Mouse (Mus musculus): ENCODE measurements at regions not wholly inside any gene's neighbourhood (a gene's known extent, or its start where the extent isn't known, plus 50 kb on each side); places are given as distances from the start of the nearest gene placed in this dataset.

DNA sequence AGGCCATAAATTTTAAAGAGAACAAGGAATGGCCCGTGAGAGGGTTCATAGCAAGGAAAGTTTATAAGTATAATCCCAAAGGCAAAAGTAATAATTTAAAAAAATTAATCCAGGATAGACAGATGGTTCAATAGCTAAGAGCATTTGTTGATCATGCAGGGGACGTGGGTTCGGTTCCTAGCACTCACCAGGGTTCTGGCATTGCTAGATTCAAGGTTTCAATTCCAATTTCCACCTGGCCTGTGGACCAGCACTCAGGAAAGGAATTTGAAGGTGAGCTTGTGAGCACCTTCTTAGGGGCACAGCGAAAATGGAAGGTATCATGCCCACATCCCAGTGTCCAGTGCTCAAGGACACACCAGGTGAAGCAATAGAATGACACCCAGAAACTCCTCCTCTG is 278.2 kb downstream of the Cbln4 start:
- Histone ChIP-seq H3K27ac (replicated peaks) (no peak overlapping the region), H3K4me1 (no peaks in the 10 kb centered on the region), H3K36me3 (no peaks in the 10 kb centered on the region), H3K27me3 (ENCODE audit: low read depth, poor library complexity, severe bottlenecking) (no peaks in the 10 kb centered on the region), H3K9me3 (replicated peaks) (no peaks in the 10 kb centered on the region), H3K4me3 (no peak overlapping the region)
- no peak for DNase-seq (ENCODE audit: low spot score)
- WGBS: 91% methylated on average over 4 of the region's 4 CpGs

GRCm38 (mm10) chr2:171753502-171753901 is 289.8 kb downstream of the Cbln4 start:
- Histone ChIP-seq H3K9me3 (replicated peaks) (no peaks in the 10 kb centered on the region), H3K36me3 (no peaks in the 10 kb centered on the region), H3K4me1 (no peaks in the 10 kb centered on the region), H3K27me3 (ENCODE audit: low read depth, poor library complexity, severe bottlenecking) (no peaks in the 10 kb centered on the region), H3K27ac (replicated peaks) (no peak overlapping the region), H3K4me3 (no peak overlapping the region)
- no peak for DNase-seq (ENCODE audit: low spot score)
- WGBS: 77% methylated on average over 9 of the region's 9 CpGs

DNA sequence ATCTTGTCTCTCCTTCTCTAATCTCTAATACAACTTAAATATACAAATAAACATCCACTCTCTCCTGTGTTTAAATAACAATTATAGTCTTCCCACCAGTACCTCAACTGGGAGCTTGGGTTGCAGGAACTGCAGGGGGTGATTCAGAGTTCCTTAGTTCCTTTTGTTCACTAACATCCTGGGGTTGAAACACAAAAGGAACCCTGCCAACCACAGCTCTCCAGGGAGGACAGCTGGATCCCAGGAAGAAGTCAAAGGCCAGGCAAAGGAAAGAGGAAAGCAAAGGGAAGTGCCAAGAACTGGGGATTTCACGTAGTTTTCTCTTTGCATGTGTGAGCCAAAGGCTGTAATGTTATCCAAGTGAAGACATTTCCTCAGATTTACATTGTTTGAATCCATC is 296.1 kb downstream of the Cbln4 start:
- DNase-seq (ENCODE audit: low spot score): no peak
- no peak overlapping the region for H3K4me3 ChIP-seq
- no peaks in the 10 kb centered on the region for H3K36me3 ChIP-seq
- H3K9me3 ChIP-seq (replicated peaks): 0 out of 2 replicates have a peak, but pooled peaks cover 3% of the 10 kb centered on the region
- no peak overlapping the region for H3K27ac ChIP-seq (replicated peaks)
- no peaks in the 10 kb centered on the region for H3K27me3 ChIP-seq (ENCODE audit: low read depth, poor library complexity, severe bottlenecking)
- peaks cover 3% of the 10 kb centered on the region; the same call in 1 of the 2 replicates for H3K4me1 ChIP-seq
- WGBS: 13% methylated on average over 1 of the region's 1 CpGs

DNA sequence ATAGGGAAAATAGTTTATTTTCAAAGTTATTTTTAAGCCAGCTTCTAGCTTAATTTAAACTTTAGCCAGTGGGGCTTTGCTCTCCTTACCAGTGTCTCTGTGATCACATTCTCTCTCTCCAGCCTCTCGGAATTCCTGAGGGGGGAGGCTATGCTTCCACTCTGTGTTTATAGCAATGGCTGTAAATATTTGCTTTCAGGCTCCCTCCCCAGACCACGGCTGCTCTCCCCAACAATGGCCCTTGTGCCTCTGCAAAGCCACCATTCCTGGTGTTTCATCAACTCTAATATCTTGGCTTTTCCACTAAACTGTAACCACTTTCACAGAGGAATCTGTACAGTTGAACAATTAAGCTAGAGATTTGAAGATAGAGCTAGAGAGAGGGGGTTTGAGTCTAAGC is 300.2 kb downstream of the Cbln4 start:
- WGBS: 35% methylated on average over 2 of the region's 2 CpGs
- H3K4me1 ChIP-seq: peaks cover 3% of the 10 kb centered on the region
- no peak for DNase-seq (ENCODE audit: low spot score)

GRCm38 (mm10) chr2:171742706-171743105 is 300.6 kb downstream of the Cbln4 start:
- Histone ChIP-seq H3K9me3 (replicated peaks) (0 out of 2 replicates have a peak, but pooled peaks cover 3% of the 10 kb centered on the region), H3K4me1 (peaks cover 3% of the 10 kb centered on the region), H3K36me3 (no peaks in the 10 kb centered on the region), H3K27ac (replicated peaks) (no peak overlapping the region), H3K27me3 (ENCODE audit: low read depth, poor library complexity, severe bottlenecking) (no peaks in the 10 kb centered on the region), H3K4me3 (no peak overlapping the region)
- DNase-seq (ENCODE audit: low spot score): no peak
- WGBS: 76% methylated on average over 11 of the region's 11 CpGs

More for the DNA sequence above, 300.2 kb downstream of the Cbln4 start:
- Histone ChIP-seq H3K4me3 (no peak overlapping the region), H3K9me3 (replicated peaks) (0 out of 2 replicates have a peak, but pooled peaks cover 3% of the 10 kb centered on the region), H3K27ac (replicated peaks) (no peak overlapping the region), H3K36me3 (no peaks in the 10 kb centered on the region), H3K27me3 (ENCODE audit: low read depth, poor library complexity, severe bottlenecking) (no peaks in the 10 kb centered on the region)

- no peaks in the 10 kb centered on the region; the same call in 1 of the 2 replicates for H3K4me1 ChIP-seq
- WGBS: 89% methylated on average over 8 of the region's 8 CpGs
- no peaks in the 10 kb centered on the region for H3K27me3 ChIP-seq (ENCODE audit: low read depth, poor library complexity, severe bottlenecking)
- no peaks in the 10 kb centered on the region for H3K36me3 ChIP-seq
- no peaks in the 10 kb centered on the region for H3K9me3 ChIP-seq (replicated peaks)
- DNase-seq (ENCODE audit: low spot score): no peak
- no peak overlapping the region for H3K27ac ChIP-seq (replicated peaks)
- no peak overlapping the region for H3K4me3 ChIP-seq
Observed at GRCm38 (mm10) chr2:171737761-171738160, 305.5 kb downstream of the Cbln4 start.

GRCm38 (mm10) chr2:171735061-171735490 is 308.2 kb downstream of the Cbln4 start:
- Histone ChIP-seq H3K4me1 (no peaks in the 10 kb centered on the region), H3K27me3 (ENCODE audit: low read depth, poor library complexity, severe bottlenecking) (no peaks in the 10 kb centered on the region), H3K4me3 (no peak overlapping the region), H3K36me3 (no peaks in the 10 kb centered on the region), H3K27ac (replicated peaks) (no peak overlapping the region), H3K9me3 (replicated peaks) (no peaks in the 10 kb centered on the region)
- WGBS: 94% methylated on average over 14 of the region's 14 CpGs
- DNase-seq (ENCODE audit: low spot score): no peak

GRCm38 (mm10) chr2:171734634-171734987 is 308.7 kb downstream of the Cbln4 start:
- Histone ChIP-seq H3K4me3 (no peak overlapping the region), H3K36me3 (no peaks in the 10 kb centered on the region), H3K9me3 (replicated peaks) (no peaks in the 10 kb centered on the region), H3K27me3 (ENCODE audit: low read depth, poor library complexity, severe bottlenecking) (no peaks in the 10 kb centered on the region), H3K27ac (replicated peaks) (no peak overlapping the region), H3K4me1 (no peaks in the 10 kb centered on the region)
- DNase-seq (ENCODE audit: low spot score): no peak
- WGBS: 94% methylated on average over 4 of the region's 4 CpGs

DNA sequence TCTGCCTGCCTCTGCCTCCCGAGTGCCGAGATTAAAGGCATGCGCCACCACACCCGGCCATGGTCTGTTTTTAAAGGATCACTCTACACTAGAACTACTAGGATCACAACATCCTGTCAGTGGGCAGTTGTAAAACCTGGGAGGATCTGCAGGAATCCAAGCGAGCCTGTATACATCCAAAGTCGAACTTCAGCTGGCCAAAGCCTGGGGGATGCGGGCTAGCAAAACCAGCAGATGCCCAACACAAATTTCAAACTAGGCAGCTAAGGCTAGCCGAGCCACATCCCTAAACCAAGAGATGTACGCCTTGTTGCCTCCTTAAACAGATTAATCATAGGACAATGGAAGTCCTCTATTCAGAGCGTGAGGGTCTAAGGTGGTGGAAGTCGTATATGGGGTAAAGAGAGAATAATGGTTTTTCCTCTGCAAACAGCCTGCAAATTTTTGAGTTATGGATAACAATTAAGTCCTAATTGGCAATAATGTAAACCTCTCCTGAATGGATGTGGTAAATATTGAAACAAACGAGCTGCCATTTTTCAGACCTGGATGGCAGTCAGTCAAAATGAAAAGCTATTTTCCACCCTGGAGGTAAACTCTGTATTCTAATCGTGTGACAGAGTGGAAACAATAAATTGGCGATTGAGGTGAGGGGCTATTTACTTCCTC is 309.2 kb downstream of the Cbln4 start:
- Histone ChIP-seq H3K36me3 (no peaks in the 10 kb centered on the region), H3K27ac (replicated peaks) (no peak overlapping the region), H3K27me3 (ENCODE audit: low read depth, poor library complexity, severe bottlenecking) (no peaks in the 10 kb centered on the region), H3K4me1 (no peaks in the 10 kb centered on the region), H3K9me3 (replicated peaks) (no peaks in the 10 kb centered on the region), H3K4me3 (no peak overlapping the region)
- WGBS: 84% methylated on average over 14 of the region's 14 CpGs
- no peak for DNase-seq (ENCODE audit: low spot score)

GRCm38 (mm10) chr2:171719269-171719668 is 324.0 kb downstream of the Cbln4 start:
- Histone ChIP-seq H3K27ac (replicated peaks) (no peak overlapping the region), H3K4me3 (no peak overlapping the region), H3K36me3 (no peaks in the 10 kb centered on the region), H3K27me3 (ENCODE audit: low read depth, poor library complexity, severe bottlenecking) (no peaks in the 10 kb centered on the region), H3K9me3 (replicated peaks) (no peaks in the 10 kb centered on the region), H3K4me1 (no peaks in the 10 kb centered on the region)
- WGBS: 83% methylated on average over 5 of the region's 5 CpGs
- no peak for DNase-seq (ENCODE audit: low spot score)

DNA sequence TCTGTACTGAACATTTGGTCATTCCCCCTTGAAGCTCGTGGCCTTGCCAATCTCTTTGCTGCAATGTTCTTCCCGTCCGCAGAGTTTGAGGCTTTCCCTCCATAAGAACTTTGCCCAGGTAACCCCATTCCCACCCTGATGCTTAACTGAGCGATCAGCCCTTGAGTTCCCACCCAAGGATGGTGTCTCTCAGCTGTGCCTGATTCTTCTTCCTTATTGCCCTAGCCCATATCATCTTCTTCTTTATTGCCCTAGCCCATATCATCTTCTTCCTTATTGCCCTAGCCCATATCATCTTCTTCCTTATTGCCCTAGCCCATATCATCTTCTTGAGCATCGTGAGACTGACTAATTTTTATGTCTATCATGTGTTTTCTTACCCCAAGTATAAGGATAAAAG is 324.4 kb downstream of the Cbln4 start:
- Histone ChIP-seq H3K4me3 (no peak overlapping the region), H3K27me3 (ENCODE audit: low read depth, poor library complexity, severe bottlenecking) (no peaks in the 10 kb centered on the region), H3K36me3 (no peaks in the 10 kb centered on the region), H3K27ac (replicated peaks) (no peak overlapping the region), H3K9me3 (replicated peaks) (no peaks in the 10 kb centered on the region), H3K4me1 (no peaks in the 10 kb centered on the region)
- 90% methylated on average over 5 of the region's 5 CpGs for WGBS
- DNase-seq (ENCODE audit: low spot score): no peak

DNA sequence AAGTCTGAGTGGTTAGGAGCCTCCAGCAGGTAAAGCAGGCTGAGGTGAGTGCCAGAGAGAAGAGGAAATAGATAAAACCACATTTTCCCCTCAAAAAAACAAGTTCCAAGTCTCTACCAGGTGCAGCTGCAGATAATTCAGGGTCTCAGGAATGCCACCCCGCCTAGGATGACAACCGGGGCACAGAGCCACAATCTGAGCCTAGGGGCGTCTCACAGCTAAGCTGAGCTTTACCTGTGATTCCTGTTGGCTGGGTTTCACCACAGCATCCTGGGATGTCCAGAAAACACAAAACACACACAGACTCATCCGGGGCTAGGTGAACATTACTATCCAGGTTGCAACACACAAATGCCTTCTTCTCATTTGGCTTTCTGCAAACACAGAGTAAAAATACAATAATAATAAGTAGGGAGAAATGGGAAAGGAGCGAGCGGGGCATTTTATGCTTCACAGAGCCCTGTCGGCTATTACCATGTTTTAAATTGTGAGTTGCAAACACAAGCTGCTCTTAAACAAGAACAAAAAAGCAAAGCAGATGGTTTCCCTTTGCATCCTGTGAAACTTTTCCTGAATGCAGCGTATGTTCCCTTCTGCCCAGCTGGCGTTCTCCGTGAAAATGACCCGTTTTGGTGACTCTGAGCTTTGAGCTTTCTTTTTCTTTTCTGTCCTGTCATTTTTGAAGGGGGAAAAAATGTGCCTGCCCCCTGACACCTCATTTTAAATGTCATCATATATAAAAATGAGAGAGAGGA is 330.3 kb downstream of the Cbln4 start:
- Histone ChIP-seq H3K4me3 (no peak overlapping the region), H3K27ac (replicated peaks) (no peak overlapping the region), H3K9me3 (replicated peaks) (no peaks in the 10 kb centered on the region), H3K36me3 (no peaks in the 10 kb centered on the region), H3K4me1 (no peaks in the 10 kb centered on the region), H3K27me3 (ENCODE audit: low read depth, poor library complexity, severe bottlenecking) (no peaks in the 10 kb centered on the region)
- 87% methylated on average over 11 of the region's 11 CpGs for whole genome bisulfite sequencing
- no peak for DNase-seq (ENCODE audit: low spot score)

- H3K36me3 ChIP-seq: no peaks in the 10 kb centered on the region
- WGBS: 89% methylated on average over 5 of the region's 5 CpGs
- H3K27me3 ChIP-seq (ENCODE audit: low read depth, poor library complexity, severe bottlenecking): no peaks in the 10 kb centered on the region
- no peak for DNase-seq (ENCODE audit: low spot score)
- H3K27ac ChIP-seq (replicated peaks): no peak overlapping the region
- no peaks in the 10 kb centered on the region for H3K9me3 ChIP-seq (replicated peaks)
- peaks cover 7% of the 10 kb centered on the region; the same call in 1 of the 2 replicates for H3K4me1 ChIP-seq
- no peak overlapping the region for H3K4me3 ChIP-seq
Observed at GRCm38 (mm10) chr2:171693526-171693925, 349.7 kb downstream of the Cbln4 start.

All from midbrain, embryonic 10.5 days (tissue).